In genomic region chr7:34911919-34912897, GRCm38 (mm10) we compare ENCODE assay signal across 8 mouse cellular contexts. TPM values are rescaled to one million over a fixed set of nuclear protein-coding genes. Genes with fewer than 3 reads are reported as not detected.
A peak's percentile ranks its signal among the peaks of the same experiment; 100 is the strongest.
DNase-seq lines count a peak whose midpoint lies in the region; ATAC-seq lines count a peak whose summit lies in the region.

Gene Pepd, plus strand, starts transcription at chr7:34912379.

- peak within 1 kb of the TSS; percentile 88 for H3K4me3 ChIP-seq in hindbrain, embryonic 14.5 days (replicated peaks; ENCODE audit: low read length)
- peak within 1 kb of the TSS; percentile 55 for H3K4me3 ChIP-seq in macrophage (ENCODE audit: inconsistent target)

- no peaks in the 10 kb centered on the region for H3K9me3 ChIP-seq in hindbrain, embryonic 14.5 days (ENCODE audit: control insufficient read depth, low read length)

- peak within 1 kb of the TSS; percentile 85 for H3K9ac ChIP-seq in hindbrain, embryonic 14.5 days

- no peaks in the 10 kb centered on the region for H3K36me3 ChIP-seq in hindbrain, embryonic 14.5 days (replicated peaks; ENCODE audit: control insufficient read depth, insufficient read depth)
- no peaks in the 10 kb centered on the region; the same call in 1 of the 2 replicates for H3K36me3 ChIP-seq in macrophage (ENCODE audit: inconsistent target)

- peak; percentile 68 for DNase-seq in T-cell, adult 2 months (ENCODE audit: low spot score)
- DNase-seq in cerebellum, postnatal 25 days = peak; percentile 80 to 88
- DNase-seq in frontal cortex, postnatal 25 days (ENCODE audit: low spot score in 2 of 2) = peak; percentile 64
- DNase-seq in hindbrain, embryonic 14.5 days (ENCODE audit: low spot score) = peak; percentile 87
- DNase-seq in left cerebral cortex, adult 18-20 months (ENCODE audit: low spot score in 2 of 2) = peak; percentile 81 to 88
- peak; percentile 87 for DNase-seq in right cerebral cortex, adult 18-20 months
- DNase-seq in urinary bladder, postnatal 10 days (ENCODE audit: low spot score) = peak; percentile 71

- peaks cover 15% of the 10 kb centered on the region for H3K4me1 ChIP-seq in hindbrain, embryonic 14.5 days (replicated peaks; ENCODE audit: control insufficient read depth, insufficient read depth, low read length)

- H3K27ac ChIP-seq in hindbrain, embryonic 14.5 days = no peak within 1 kb of the TSS
- H3K27ac ChIP-seq in macrophage = peak within 1 kb of the TSS; percentile 58

- ATAC-seq in hindbrain, embryonic 14.5 days (ENCODE audit: low FRiP score) = peak; percentile 93

- H3K4me2 ChIP-seq in hindbrain, embryonic 14.5 days (replicated peaks) = peak within 1 kb of the TSS; percentile 95

- H3K79me2 ChIP-seq in macrophage (ENCODE audit: inconsistent target) = peaks cover 48% of the 10 kb centered on the region

- WGBS in hindbrain, embryonic 14.5 days = 6% methylated on average over 44 of the region's 44 CpGs
- WGBS in macrophage (ENCODE audit: missing documents) = 5% methylated on average over 42 of the region's 44 CpGs

- H3K27me3 ChIP-seq in hindbrain, embryonic 14.5 days (ENCODE audit: control insufficient read depth, insufficient read depth, low read length) = no peaks in the 10 kb centered on the region

RNA-seq across cellular contexts. Expression of gene Pepd, which starts in this region (rescaled TPM):
- polyA plus RNA-seq in hindbrain, embryonic 14.5 days (2014; fragmentation: Nextera tagmentation; extraction: Ambion mirVana) = 63.8 and 68.2 TPM in 2 replicates
- total RNA-seq in left cerebral cortex, adult 18-20 months (2021) = 10 to 100 TPM; 29.8 to 34.4 TPM
- total RNA-seq in macrophage (2018; cell fraction: chromatin; rRNA removed) = 100 to 1,000 TPM in 12 of 26 experiments, 10 to 100 TPM in 14; 48.1 to 166 (median 86.1) TPM
- total RNA-seq in macrophage (2018; cell fraction: cytosol; rRNA removed) = 10 to 100 TPM; 40.4 to 87.3 (median 57.4) TPM
- 100 to 1,000 TPM in 3 of 26 experiments, 10 to 100 TPM in 23; 28.3 to 109 (median 57.4) TPM for total RNA-seq in macrophage (2018; cell fraction: nucleus; rRNA removed)
- polyA plus RNA-seq in macrophage (2018) = 61.8 to 82.3 TPM (median 77.6 TPM) in 3 replicates
